Mouse (Mus musculus): Measurements from ENCODE around the gene Aoah. TPM values are rescaled to one million over a fixed set of nuclear protein-coding genes. Genes with fewer than 3 reads are reported as not detected.

The Aoah gene
- polyA plus RNA-seq, 2 experiments: 1.3 TPM

- no peak for TF ChIP-seq POLR2A (IDR thresholded peaks at IDR 0.05; ENCODE audit: borderline replicate concordance, extremely low read depth, insufficient read depth, insufficient read length)
- H3K27me3 ChIP-seq (ENCODE audit: control insufficient read depth, insufficient read depth, low read length): no peaks in the 10 kb centered on the region
- no peak overlapping the region for H3K27ac ChIP-seq (replicated peaks; ENCODE audit: low read depth, low read length)
- no peaks in the 10 kb centered on the region for H3K9me3 ChIP-seq (ENCODE audit: control insufficient read depth, low read length)
- ATAC-seq (ENCODE audit: low FRiP score, low read depth) (no peak), DNase-seq (ENCODE audit: low spot score) (no peak)
- H3K4me1 ChIP-seq (ENCODE audit: control insufficient read depth, insufficient read depth, low read length): no peaks in the 10 kb centered on the region
- H3K36me3 ChIP-seq (ENCODE audit: control insufficient read depth, insufficient read depth, low read length): no peaks in the 10 kb centered on the region
- no peak overlapping the region for H3K9ac ChIP-seq (ENCODE audit: low read depth, low read length, severe bottlenecking)
- no peak overlapping the region for H3K4me2 ChIP-seq (replicated peaks; ENCODE audit: low read depth, low read length, severe bottlenecking)
- H3K4me3 ChIP-seq (replicated peaks; ENCODE audit: low read length): no peak overlapping the region
Observed at GRCm38 (mm10) chr13:20985510-20985909, 191.6 kb downstream of the Aoah start.

- no peak for ATAC-seq (ENCODE audit: low FRiP score, low read depth)
- no peak overlapping the region for H3K4me3 ChIP-seq (replicated peaks; ENCODE audit: low read length)
- H3K9me3 ChIP-seq (ENCODE audit: control insufficient read depth, low read length): no peaks in the 10 kb centered on the region
- no peak overlapping the region for H3K9ac ChIP-seq (ENCODE audit: low read depth, low read length, severe bottlenecking)
- DNase-seq (ENCODE audit: low spot score): no peak
- no peaks in the 10 kb centered on the region for H3K36me3 ChIP-seq (ENCODE audit: control insufficient read depth, insufficient read depth, low read length)
- no peak for TF ChIP-seq POLR2A (IDR thresholded peaks at IDR 0.05; ENCODE audit: borderline replicate concordance, extremely low read depth, insufficient read depth, insufficient read length)
- no peak overlapping the region for H3K27ac ChIP-seq (replicated peaks; ENCODE audit: low read depth, low read length)
- no peaks in the 10 kb centered on the region for H3K4me1 ChIP-seq (ENCODE audit: control insufficient read depth, insufficient read depth, low read length)
- H3K27me3 ChIP-seq (ENCODE audit: control insufficient read depth, insufficient read depth, low read length): no peaks in the 10 kb centered on the region
- H3K4me2 ChIP-seq (replicated peaks; ENCODE audit: low read depth, low read length, severe bottlenecking): no peak overlapping the region
Observed at GRCm38 (mm10) chr13:20985961-20986360, 192.0 kb downstream of the Aoah start.

- Histone ChIP-seq H3K27ac (replicated peaks; ENCODE audit: low read depth, low read length) (no peak overlapping the region), H3K4me1 (ENCODE audit: control insufficient read depth, insufficient read depth, low read length) (no peaks in the 10 kb centered on the region), H3K4me3 (replicated peaks; ENCODE audit: low read length) (no peak overlapping the region), H3K36me3 (ENCODE audit: control insufficient read depth, insufficient read depth, low read length) (no peaks in the 10 kb centered on the region), H3K4me2 (replicated peaks; ENCODE audit: low read depth, low read length, severe bottlenecking) (no peak overlapping the region), H3K9ac (ENCODE audit: low read depth, low read length, severe bottlenecking) (no peak overlapping the region), H3K27me3 (ENCODE audit: control insufficient read depth, insufficient read depth, low read length) (no peaks in the 10 kb centered on the region), H3K9me3 (ENCODE audit: control insufficient read depth, low read length) (no peaks in the 10 kb centered on the region)
- DNase-seq (ENCODE audit: low spot score): no peak
- TF ChIP-seq POLR2A (IDR thresholded peaks at IDR 0.05; ENCODE audit: borderline replicate concordance, extremely low read depth, insufficient read depth, insufficient read length): no peak
- no peak for ATAC-seq (ENCODE audit: low FRiP score, low read depth)
- 85% methylated on average over 5 of the region's 5 CpGs for WGBS
Observed at GRCm38 (mm10) chr13:21005238-21005637, 211.3 kb downstream of the Aoah start.

GRCm38 (mm10) chr13:21005642-21006320 is 211.9 kb downstream of the Aoah start:
- H3K4me3 ChIP-seq (replicated peaks; ENCODE audit: low read length): no peak overlapping the region
- DNase-seq (ENCODE audit: low spot score): no peak
- no peak overlapping the region for H3K9ac ChIP-seq (ENCODE audit: low read depth, low read length, severe bottlenecking)
- H3K4me2 ChIP-seq (replicated peaks; ENCODE audit: low read depth, low read length, severe bottlenecking): no peak overlapping the region
- no peak overlapping the region for H3K27ac ChIP-seq (replicated peaks; ENCODE audit: low read depth, low read length)
- H3K4me1 ChIP-seq (ENCODE audit: control insufficient read depth, insufficient read depth, low read length): no peaks in the 10 kb centered on the region
- H3K27me3 ChIP-seq (ENCODE audit: control insufficient read depth, insufficient read depth, low read length): no peaks in the 10 kb centered on the region
- TF ChIP-seq POLR2A (IDR thresholded peaks at IDR 0.05; ENCODE audit: borderline replicate concordance, extremely low read depth, insufficient read depth, insufficient read length): no peak
- WGBS: 76% methylated on average over 5 of the region's 5 CpGs
- H3K36me3 ChIP-seq (ENCODE audit: control insufficient read depth, insufficient read depth, low read length): no peaks in the 10 kb centered on the region
- no peak for ATAC-seq (ENCODE audit: low FRiP score, low read depth)
- no peaks in the 10 kb centered on the region for H3K9me3 ChIP-seq (ENCODE audit: control insufficient read depth, low read length)

- TF ChIP-seq POLR2A (IDR thresholded peaks at IDR 0.05; ENCODE audit: borderline replicate concordance, extremely low read depth, insufficient read depth, insufficient read length): no peak
- ATAC-seq (ENCODE audit: low FRiP score, low read depth): no peak
- WGBS: 77% methylated on average over 4 of the region's 4 CpGs
Observed at GRCm38 (mm10) chr13:21006321-21006653, 212.4 kb downstream of the Aoah start.

GRCm38 (mm10) chr13:21013659-21014058 is 219.7 kb downstream of the Aoah start:
- 88% methylated on average over 3 of the region's 3 CpGs for WGBS
- ATAC-seq (ENCODE audit: low FRiP score, low read depth): no peak
- no peak for TF ChIP-seq POLR2A (IDR thresholded peaks at IDR 0.05; ENCODE audit: borderline replicate concordance, extremely low read depth, insufficient read depth, insufficient read length)

More at GRCm38 (mm10) chr13:21006321-21006653, 212.4 kb downstream of the Aoah start:
- Histone ChIP-seq H3K36me3 (ENCODE audit: control insufficient read depth, insufficient read depth, low read length) (no peaks in the 10 kb centered on the region), H3K4me2 (replicated peaks; ENCODE audit: low read depth, low read length, severe bottlenecking) (no peak overlapping the region), H3K9ac (ENCODE audit: low read depth, low read length, severe bottlenecking) (no peak overlapping the region), H3K9me3 (ENCODE audit: control insufficient read depth, low read length) (no peaks in the 10 kb centered on the region), H3K4me3 (replicated peaks; ENCODE audit: low read length) (no peak overlapping the region), H3K4me1 (ENCODE audit: control insufficient read depth, insufficient read depth, low read length) (no peaks in the 10 kb centered on the region), H3K27ac (replicated peaks; ENCODE audit: low read depth, low read length) (no peak overlapping the region), H3K27me3 (ENCODE audit: control insufficient read depth, insufficient read depth, low read length) (no peaks in the 10 kb centered on the region)
- no peak for DNase-seq (ENCODE audit: low spot score)

More at GRCm38 (mm10) chr13:21013659-21014058, 219.7 kb downstream of the Aoah start:
- no peaks in the 10 kb centered on the region for H3K36me3 ChIP-seq (ENCODE audit: control insufficient read depth, insufficient read depth, low read length)
- no peaks in the 10 kb centered on the region for H3K4me1 ChIP-seq (ENCODE audit: control insufficient read depth, insufficient read depth, low read length)
- no peak overlapping the region for H3K27ac ChIP-seq (replicated peaks; ENCODE audit: low read depth, low read length)
- H3K27me3 ChIP-seq (ENCODE audit: control insufficient read depth, insufficient read depth, low read length): no peaks in the 10 kb centered on the region
- no peak overlapping the region for H3K9ac ChIP-seq (ENCODE audit: low read depth, low read length, severe bottlenecking)
- no peak for DNase-seq (ENCODE audit: low spot score)
- H3K4me2 ChIP-seq (replicated peaks; ENCODE audit: low read depth, low read length, severe bottlenecking): no peak overlapping the region
- H3K9me3 ChIP-seq (ENCODE audit: control insufficient read depth, low read length): no peaks in the 10 kb centered on the region
- no peak overlapping the region for H3K4me3 ChIP-seq (replicated peaks; ENCODE audit: low read length)

All from limb, embryonic 14.5 days (tissue).